In genomic region chr2:85088716-85089646, GRCm38 (mm10) we compare ENCODE assay signal across 9 mouse cellular contexts. TPM values are rescaled to one million over a fixed set of nuclear protein-coding genes. Genes with fewer than 3 reads are reported as not detected.
DNase-seq lines count a peak whose midpoint lies in the region; ATAC-seq and TF ChIP-seq lines count a peak whose summit lies in the region.
"Had no signal": no experiment of that assay in that cellular context is flagged by ENCODE, and none has a peak within 500 bp of the region (broad histone marks: within the 10 kb centered on the region; RNA-seq: fewer than 3 reads in every experiment).

No protein-coding gene starts in this region.

- ATAC-seq in monocyte, adult 5-6 weeks (replicated peaks; ENCODE audit: insufficient number of reproducible peaks, low FRiP score, low TSS enrichment, poor library complexity, severe bottlenecking), result no peak

- intact Hi-C loops in gastrocnemius, adult 2 months (cut with DNase I), result no loop called here
- intact Hi-C loops in heart, postnatal 10 days (cut with DNase I), result no loop called here

- peak; percentile 30 for DNase-seq in gastrocnemius, adult 2 months
- no peak for DNase-seq in gastrocnemius, adult 18-20 months (ENCODE audit: low spot score)
- peak; percentile 12 for DNase-seq in ZHBTc4 (ENCODE audit: low read depth, low spot score)
- DNase-seq in heart, postnatal 10 days, result peak; percentile 49 to 51
- peak; percentile 90 for DNase-seq in lung, postnatal 14 days
- no peak for DNase-seq in yolk sac, embryonic 10.5 days (ENCODE audit: low spot score)
- DNase-seq in thymus, postnatal 14 days, result no peak
- DNase-seq: liver, embryonic 13.5 days had no signal

- TF ChIP-seq CTCF in gastrocnemius, adult 2 months (IDR thresholded peaks at IDR 0.05), result no peak

- no peak overlapping the region for H3K27ac ChIP-seq in gastrocnemius, adult 2 months
- H3K27ac ChIP-seq: liver, embryonic 13.5 days had no signal

- no peak overlapping the region for H3K4me3 ChIP-seq in gastrocnemius, adult 2 months
- H3K4me3 ChIP-seq: liver, embryonic 13.5 days had no signal

RNA-seq across cellular contexts. Expression of gene Tnks1bp1, which starts 41.2 kb away (rescaled TPM):
- 10 to 100 TPM; 23.3 to 29.7 TPM for total RNA-seq in gastrocnemius, adult 2 months (2021)
- total RNA-seq in gastrocnemius, adult 18-20 months (2021), result 10 to 100 TPM; 24.4 to 37.0 TPM
- 100 to 1,000 TPM; 100 to 108 TPM for total RNA-seq in heart, postnatal 10 days (2021)
- 7.1 to 18.7 TPM (median 10.0 TPM) in 3 replicates for total RNA-seq in monocyte, adult 5-6 weeks (2017)

RNA-seq across cellular contexts. Expression of gene Aplnr, which starts 47.0 kb away (rescaled TPM):
- total RNA-seq in gastrocnemius, adult 2 months (2021), result 1 to 10 TPM; 2.5 to 5.6 TPM
- 1 to 10 TPM; 1.2 to 3.3 TPM for total RNA-seq in gastrocnemius, adult 18-20 months (2021)
- 100 to 1,000 TPM; 149 to 219 TPM for total RNA-seq in heart, postnatal 10 days (2021)
- not detected in 3 replicates for total RNA-seq in monocyte, adult 5-6 weeks (2017)

RNA-seq across cellular contexts. Expression of gene P2rx3, which starts 51.7 kb away (rescaled TPM):
- total RNA-seq in gastrocnemius, adult 2 months (2021), result under 1 TPM; 0.36 to 0.59 TPM
- under 1 TPM; 0.40 to 0.50 TPM for total RNA-seq in gastrocnemius, adult 18-20 months (2021)
- under 1 TPM; 0.24 to 0.42 TPM for total RNA-seq in heart, postnatal 10 days (2021)
- total RNA-seq in monocyte, adult 5-6 weeks (2017), result 0.29 TPM in 1 of 3 replicates, not detected in the others

RNA-seq across cellular contexts. Expression of gene Ssrp1, which starts 51.9 kb away (rescaled TPM):
- 10 to 100 TPM; 28.5 to 30.8 TPM for total RNA-seq in gastrocnemius, adult 2 months (2021)
- 10 to 100 TPM; 25.8 to 27.9 TPM for total RNA-seq in gastrocnemius, adult 18-20 months (2021)
- total RNA-seq in heart, postnatal 10 days (2021), result 10 to 100 TPM; 68.5 to 69.0 TPM
- 113 to 215 TPM (median 119 TPM) in 3 replicates for total RNA-seq in monocyte, adult 5-6 weeks (2017)

Comparison
In these comparisons a context has a peak if more than half of its experiments do, and no peak if none do; other contexts are left out.
1. DNase-seq: peak in gastrocnemius, adult 2 months (single experiment), ZHBTc4 (single experiment), heart, postnatal 10 days (2 of 2) and lung, postnatal 14 days (single experiment); none in gastrocnemius, adult 18-20 months (single experiment), yolk sac, embryonic 10.5 days (single experiment) and thymus, postnatal 14 days (single experiment).
2. RNA of gene Aplnr, which starts 47.0 kb away (total RNA-seq): 149 to 219 TPM in heart, postnatal 10 days; 2.5 to 5.6 TPM in gastrocnemius, adult 2 months, 1.2 to 3.3 TPM in gastrocnemius, adult 18-20 months and not detected in monocyte, adult 5-6 weeks; every median in the first group is over 10 times any median in the second.